Mouse (Mus musculus): ENCODE measurements around the gene Xlr3a. TPM values are rescaled to one million over a fixed set of nuclear protein-coding genes. Genes with fewer than 3 reads are reported as not detected.

Gene Xlr3a
- total RNA-seq, 2 experiments from 2014 or later, result 2.9 to 4.2 TPM

Other genes with a start within 250 kb of the Xlr3a start
- 10 to 100 TPM; 49.5 to 52.0 TPM for gene Cetn2, start 178.7 kb downstream of the Xlr3a start, total RNA-seq (2021)
- gene Nsdhl, start 178.5 kb downstream of the Xlr3a start, total RNA-seq (2021), result 10 to 100 TPM; 23.2 to 27.3 TPM
- gene Zfp185, start 109.8 kb downstream of the Xlr3a start, total RNA-seq (2021), result under 1 TPM; 0.54 to 0.63 TPM
- under 1 TPM; 0.30 to 0.48 TPM for gene Pnma5, start 60.0 kb downstream of the Xlr3a start, total RNA-seq (2021)
- 10 to 100 TPM; 13.7 to 16.0 TPM for gene Pnma3, start 32.3 kb downstream of the Xlr3a start, total RNA-seq (2021)
- gene Xlr4a, start 14.6 kb downstream of the Xlr3a start, total RNA-seq (2021), result 1 to 10 TPM in 1 of 2 experiments, under 1 TPM in 1; 0.59 to 1.7 TPM
- under 1 TPM in 1 of 2 experiments, not detected in 1; 0.70 TPM for gene Gm14685, start 20.0 kb upstream of the Xlr3a start, total RNA-seq (2021)
- not detected for gene Xlr5b, start 51.7 kb upstream of the Xlr3a start, total RNA-seq (2021)
- gene DXBay18, start 52.4 kb upstream of the Xlr3a start, total RNA-seq (2021), result 1 to 10 TPM; 1.2 TPM
- not detected for gene Spin2d, start 79.9 kb upstream of the Xlr3a start, total RNA-seq (2021)
- gene Xlr3b, start 95.1 kb upstream of the Xlr3a start, total RNA-seq (2021), result 10 to 100 TPM in 1 of 2 experiments, 1 to 10 TPM in 1; 2.3 to 10.1 TPM
- gene Xlr4b, start 117.2 kb upstream of the Xlr3a start, total RNA-seq (2021), result 1 to 10 TPM in 1 of 2 experiments, under 1 TPM in 1; 0.27 to 1.3 TPM
- gene F8a, start 131.2 kb upstream of the Xlr3a start, total RNA-seq (2021), result 10 to 100 TPM; 14.9 to 17.3 TPM
- not detected for gene Xlr4c, start 146.0 kb upstream of the Xlr3a start, total RNA-seq (2021)
- not detected for gene Xlr3c, start 168.3 kb upstream of the Xlr3a start, total RNA-seq (2021)
- not detected for gene Xlr5a, start 195.9 kb upstream of the Xlr3a start, total RNA-seq (2021)
- gene Xlr5c, start 195.9 kb upstream of the Xlr3a start, total RNA-seq (2021), result not detected
- gene Gm45015, start 239.7 kb upstream of the Xlr3a start, total RNA-seq (2021), result not detected
- 10 to 100 TPM; 17.7 to 20.3 TPM for gene Zfp275, start 245.5 kb upstream of the Xlr3a start, total RNA-seq (2021)

Data from left cerebral cortex, postnatal 36 days (tissue).